Mouse (Mus musculus) bone marrow macrophage, adult 2 months (primary cell): Measurements from ENCODE around the gene Bmpr1b.

Source experiments
- CTCF ChIP-seq: IDR thresholded peaks from 2 replicates; pipeline ENCODE4 v1.5.1; 2012; ENCODE audit warnings: low read depth, mild to moderate bottlenecking, low read length, moderate library complexity
- POLR2A ChIP-seq: IDR thresholded peaks from 2 replicates; pipeline ENCODE4 v1.6.1; 2012; ENCODE audit warnings: mild to moderate bottlenecking, low read depth, low read length, borderline replicate concordance

GRCm38 (mm10) chr3:142085938-142086337, 83.3 kb downstream of the Bmpr1b start:
- no peak for TF ChIP-seq POLR2A
- TF ChIP-seq CTCF = no peak
